Mouse (Mus musculus) liver, embryonic 16.5 days (tissue): ENCODE results near the gene Tjp2. TPM values are rescaled to one million over a fixed set of nuclear protein-coding genes. Genes with fewer than 3 reads are reported as not detected.

Experiments used
- ATAC-seq: fragments of 200-750 bp; cut with Nextera tagmentation; 2 replicates; pipeline ENCODE4 v1.8.0; 2017; ENCODE audit warnings: low read depth, mild to moderate bottlenecking, moderate number of reproducible peaks, moderate library complexity
- H3K27ac ChIP-seq: fragments of 300-500 bp; sonication (generic); 2 replicates; pipeline ENCODE4 v1.5.1; 2014; ENCODE audit warnings: mild to moderate bottlenecking, low read length
- H3K27me3 ChIP-seq: fragments of 300-500 bp; sonication (generic); 2 replicates; pipeline ENCODE4 v1.6.1; 2014; ENCODE audit warnings: low read depth, low read length, mixed read lengths; ENCODE audit not compliant: control insufficient read depth, insufficient read depth
- H3K36me3 ChIP-seq: fragments of 300-500 bp; sonication (generic); 2 replicates; pipeline ENCODE4 v1.6.1; 2014; ENCODE audit warnings: mild to moderate bottlenecking; ENCODE audit not compliant: control insufficient read depth, insufficient read depth
- H3K4me1 ChIP-seq: fragments of 300-500 bp; sonication (generic); 2 replicates; pipeline ENCODE4 v1.6.1; 2014; ENCODE audit warnings: low read depth, low read length, mixed read lengths; ENCODE audit not compliant: control insufficient read depth
- H3K4me2 ChIP-seq: fragments of 300-500 bp; sonication (generic); 2 replicates; pipeline ENCODE4 v1.6.1; 2014; ENCODE audit warnings: low read depth, low read length, mixed read lengths
- H3K4me3 ChIP-seq: fragments of 300-500 bp; sonication (generic); 2 replicates; pipeline ENCODE4 v1.5.1; 2014; ENCODE audit warnings: low read depth, mild to moderate bottlenecking, low read length
- H3K9ac ChIP-seq: fragments of 300-500 bp; sonication (generic); 2 replicates; pipeline ENCODE4 v1.6.1; 2014; ENCODE audit warnings: low read depth, low read length
- H3K9me3 ChIP-seq: fragments of 300-500 bp; sonication (generic); replicated peaks from 2 replicates; pipeline ENCODE4 v1.6.1; 2016; ENCODE audit warnings: low read length; ENCODE audit not compliant: control insufficient read depth
- WGBS: fragments of 180-500 bp; shearing (Covaris S2); extraction: QIAGEN DNeasy Blood & Tissue Kit; methylation state at CpG from one replicate; pipeline ENCODE4 v1.1.7; 2014; ENCODE audit not compliant: insufficient replicate concordance; 5-methylcytosine and 5-hydroxymethylcytosine counted together
- polyA plus RNA-seq: library from polyadenylated mRNA; unstranded; fragments of >200 nt; fragmentation: Nextera tagmentation; extraction: Ambion mirVana; gene quantifications from 2 replicates; pipeline ENCODE4 v1.2.1, GENCODE M21; 2015

Gene Tjp2
- polyA plus RNA-seq, 1 experiment from 2014 or later, result 6.6 TPM

GRCm38 (mm10) chr19:24056880-24057279, 167.9 kb downstream of the Tjp2 start:
- no peak overlapping the region for H3K4me2 ChIP-seq
- no peak overlapping the region for H3K4me3 ChIP-seq
- H3K27ac ChIP-seq, result no peak overlapping the region
- ATAC-seq, result no peak
- H3K4me1 ChIP-seq, result no peaks in the 10 kb centered on the region
- no peaks in the 10 kb centered on the region for H3K36me3 ChIP-seq
- 73% methylated on average over 1 of the region's 1 CpGs for WGBS
- no peaks in the 10 kb centered on the region for H3K9me3 ChIP-seq
- H3K27me3 ChIP-seq, result no peaks in the 10 kb centered on the region
- H3K9ac ChIP-seq, result no peak overlapping the region

DNA sequence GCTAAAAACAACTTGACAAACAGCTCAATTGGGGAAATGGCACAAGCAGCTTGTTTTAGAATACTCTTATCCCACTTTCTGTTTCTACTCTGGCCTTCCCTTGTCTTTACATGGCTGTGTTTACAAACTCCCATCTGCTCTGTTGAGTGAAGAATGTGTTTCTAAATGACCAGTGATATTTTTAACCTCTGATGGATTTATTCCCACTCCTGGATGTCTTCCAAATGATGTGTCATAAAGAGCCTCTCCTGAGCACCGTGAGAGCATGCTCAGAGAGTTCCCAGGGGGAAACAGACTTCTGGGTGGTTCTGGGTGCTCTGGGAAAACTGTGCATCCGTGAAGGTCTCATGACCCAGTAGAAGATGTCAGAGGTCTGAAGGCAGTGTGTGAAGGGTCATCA, 169.9 kb downstream of the Tjp2 start:
- WGBS, result 49% methylated on average over 2 of the region's 2 CpGs
- Histone ChIP-seq H3K4me3 (no peak overlapping the region), H3K9me3 (no peaks in the 10 kb centered on the region), H3K9ac (no peak overlapping the region), H3K36me3 (no peaks in the 10 kb centered on the region), H3K27ac (no peak overlapping the region), H3K4me1 (no peaks in the 10 kb centered on the region), H3K4me2 (no peak overlapping the region), H3K27me3 (no peaks in the 10 kb centered on the region)
- ATAC-seq, result no peak

DNA sequence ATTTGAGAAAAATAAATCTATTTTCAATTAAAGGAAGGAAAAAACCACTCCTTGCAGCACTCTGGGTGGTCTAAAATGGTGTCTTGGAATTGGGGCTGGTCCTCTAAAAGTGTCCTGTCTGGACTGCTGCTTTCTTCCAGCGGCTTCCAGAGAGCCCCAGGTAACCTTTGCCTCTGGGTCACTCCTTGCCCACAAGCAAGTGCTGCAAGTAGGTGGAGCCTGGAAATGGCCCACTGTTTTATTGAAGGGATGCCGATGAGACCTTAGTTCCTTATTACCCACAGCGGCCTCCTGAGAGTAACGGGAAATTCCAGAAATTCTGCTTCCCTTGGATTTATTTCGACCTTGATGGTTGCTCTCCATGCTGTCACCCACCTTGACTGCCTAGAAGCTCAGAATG, 170.6 kb downstream of the Tjp2 start:
- ATAC-seq, result no peak
- Histone ChIP-seq H3K4me3 (no peak overlapping the region), H3K9me3 (no peaks in the 10 kb centered on the region), H3K27me3 (no peaks in the 10 kb centered on the region), H3K9ac (no peak overlapping the region), H3K4me1 (no peaks in the 10 kb centered on the region), H3K4me2 (no peak overlapping the region), H3K36me3 (no peaks in the 10 kb centered on the region), H3K27ac (no peak overlapping the region)
- WGBS, result 54% methylated on average over 5 of the region's 5 CpGs

DNA sequence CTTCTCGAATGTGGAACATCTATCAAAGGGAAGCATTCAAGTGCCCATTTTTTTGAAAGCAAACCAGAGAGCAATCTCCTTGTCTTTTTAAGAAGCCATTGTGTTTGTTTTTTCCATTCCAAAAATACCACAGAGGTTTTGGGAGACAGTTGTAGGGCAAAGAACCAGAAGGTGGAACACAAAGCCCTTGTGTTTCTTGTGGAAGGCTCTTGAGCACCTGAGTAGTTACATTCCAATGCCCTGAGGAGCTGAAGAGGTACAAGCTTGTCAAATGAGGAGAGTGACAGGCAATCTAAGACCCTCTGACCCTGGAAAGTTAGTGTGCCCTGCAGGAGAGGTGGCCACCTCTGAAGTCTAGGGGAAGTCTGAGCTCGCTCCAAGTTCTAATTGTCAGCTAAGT, 174.3 kb downstream of the Tjp2 start:
- ATAC-seq, result no peak
- H3K9me3 ChIP-seq, result no peaks in the 10 kb centered on the region

GRCm38 (mm10) chr19:24049329-24049728, 175.5 kb downstream of the Tjp2 start:
- no peaks in the 10 kb centered on the region for H3K36me3 ChIP-seq
- no peaks in the 10 kb centered on the region for H3K9me3 ChIP-seq
- H3K9ac ChIP-seq, result no peak overlapping the region
- H3K27ac ChIP-seq, result no peak overlapping the region
- H3K4me3 ChIP-seq, result no peak overlapping the region
- no peak overlapping the region for H3K4me2 ChIP-seq
- H3K27me3 ChIP-seq, result no peaks in the 10 kb centered on the region
- no peak for ATAC-seq
- WGBS, result 54% methylated on average over 3 of the region's 3 CpGs
- no peaks in the 10 kb centered on the region for H3K4me1 ChIP-seq

More for the DNA sequence above, 174.3 kb downstream of the Tjp2 start:
- no peaks in the 10 kb centered on the region for H3K36me3 ChIP-seq
- no peak overlapping the region for H3K4me3 ChIP-seq
- H3K27ac ChIP-seq, result no peak overlapping the region
- H3K4me1 ChIP-seq, result no peaks in the 10 kb centered on the region
- 41% methylated on average over 2 of the region's 2 CpGs for WGBS
- H3K27me3 ChIP-seq, result no peaks in the 10 kb centered on the region
- no peak overlapping the region for H3K4me2 ChIP-seq
- H3K9ac ChIP-seq, result no peak overlapping the region

GRCm38 (mm10) chr19:24046395-24046993, 178.3 kb downstream of the Tjp2 start:
- Histone ChIP-seq H3K36me3 (no peaks in the 10 kb centered on the region), H3K4me3 (no peak overlapping the region), H3K9me3 (no peaks in the 10 kb centered on the region), H3K4me1 (no peaks in the 10 kb centered on the region), H3K4me2 (no peak overlapping the region), H3K9ac (no peak overlapping the region), H3K27me3 (no peaks in the 10 kb centered on the region), H3K27ac (no peak overlapping the region)
- no peak for ATAC-seq
- WGBS, result 73% methylated on average over 10 of the region's 10 CpGs

Other genes starting within 250 kb of the Tjp2 start
- gene Fam189a2, start 194.0 kb downstream of the Tjp2 start, polyA plus RNA-seq, result 0.06 and 0.08 TPM in 2 replicates
- gene Fxn, start 55.6 kb upstream of the Tjp2 start, polyA plus RNA-seq, result 36.5 and 44.0 TPM in 2 replicates